10 mouse cellular contexts compared by ENCODE assay signal in the genomic region with DNA sequence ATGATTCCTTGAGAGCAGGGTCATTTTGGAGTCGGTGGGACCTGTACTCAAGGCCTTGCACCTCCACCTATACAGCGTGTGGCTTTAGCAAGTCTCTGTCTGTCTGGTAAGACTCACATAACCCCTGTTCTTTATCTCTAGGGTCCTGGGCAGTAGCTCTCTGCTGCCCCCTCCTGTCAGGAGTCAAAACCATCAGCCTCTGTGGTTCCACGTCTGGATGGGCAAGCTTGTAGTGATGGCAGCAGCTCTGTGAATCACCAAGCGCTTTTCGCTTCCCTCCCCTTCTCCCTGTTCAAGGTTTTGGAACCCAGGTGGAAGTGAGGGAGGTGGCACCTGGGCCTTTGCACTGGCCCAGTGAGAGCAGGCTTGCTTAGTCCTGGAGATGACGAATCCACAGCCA. TPM values are rescaled to one million over a fixed set of nuclear protein-coding genes. Genes with fewer than 3 reads are reported as not detected.
DNase-seq lines count a peak whose midpoint lies in the region; ATAC-seq and TF ChIP-seq lines count a peak whose summit lies in the region.
"Had no signal": no experiment of that assay in that cellular context is flagged by ENCODE, and none has a peak within 500 bp of the region (broad histone marks: within the 10 kb centered on the region; RNA-seq: fewer than 3 reads in every experiment).

No protein-coding gene starts in this region.

- no peak overlapping the region for H3K4me3 ChIP-seq in forebrain, postnatal 0 days (ENCODE audit: low read depth, low read length)
- H3K4me3 ChIP-seq in intestine, embryonic 15.5 days (replicated peaks) = no peak overlapping the region
- H3K4me3 ChIP-seq in limb, embryonic 10.5 days = no peak overlapping the region
- H3K4me3 ChIP-seq in midbrain, postnatal 0 days (ENCODE audit: low read depth, low read length) = no peak overlapping the region
- H3K4me3 ChIP-seq: heart, embryonic 13.5 days; stomach, embryonic 15.5 days had no signal

- H3K27ac ChIP-seq in forebrain, postnatal 0 days (ENCODE audit: low read depth, low read length) = no peak overlapping the region
- H3K27ac ChIP-seq in intestine, embryonic 15.5 days = no peak overlapping the region
- no peak overlapping the region for H3K27ac ChIP-seq in limb, embryonic 10.5 days
- H3K27ac ChIP-seq in midbrain, postnatal 0 days (ENCODE audit: low read depth, low read length) = no peak overlapping the region
- H3K27ac ChIP-seq: heart, embryonic 13.5 days; stomach, embryonic 15.5 days had no signal

- no peak overlapping the region for H3K4me2 ChIP-seq in forebrain, postnatal 0 days (ENCODE audit: low read depth)
- H3K4me2 ChIP-seq in intestine, embryonic 15.5 days (replicated peaks) = no peak overlapping the region
- no peak overlapping the region for H3K4me2 ChIP-seq in midbrain, postnatal 0 days (ENCODE audit: low read depth, low read length, poor library complexity, severe bottlenecking)
- H3K4me2 ChIP-seq: heart, embryonic 13.5 days; stomach, embryonic 15.5 days had no signal

- no peaks in the 10 kb centered on the region for H3K4me1 ChIP-seq in forebrain, postnatal 0 days (ENCODE audit: insufficient read depth)
- no peaks in the 10 kb centered on the region for H3K4me1 ChIP-seq in intestine, embryonic 15.5 days (replicated peaks)
- H3K4me1 ChIP-seq in limb, embryonic 10.5 days = peaks cover 5% of the 10 kb centered on the region; the same call in 1 of the 2 replicates
- no peaks in the 10 kb centered on the region for H3K4me1 ChIP-seq in midbrain, postnatal 0 days (ENCODE audit: insufficient read depth, low read length)
- H3K4me1 ChIP-seq: heart, embryonic 13.5 days; stomach, embryonic 15.5 days had no signal

- no peak for TF ChIP-seq POLR2A in brain, embryonic 14.5 days (IDR thresholded peaks at IDR 0.05; ENCODE audit: borderline replicate concordance, extremely low read depth, insufficient read depth, insufficient read length, poor library complexity, severe bottlenecking)

- H3K9ac ChIP-seq in forebrain, postnatal 0 days = no peak overlapping the region
- no peak overlapping the region for H3K9ac ChIP-seq in intestine, embryonic 15.5 days
- no peak overlapping the region for H3K9ac ChIP-seq in midbrain, postnatal 0 days (replicated peaks; ENCODE audit: low read length, poor library complexity, severe bottlenecking)
- H3K9ac ChIP-seq: heart, embryonic 13.5 days; stomach, embryonic 15.5 days had no signal

- H3K9me3 ChIP-seq in forebrain, postnatal 0 days (ENCODE audit: low read length) = no peaks in the 10 kb centered on the region
- no peaks in the 10 kb centered on the region for H3K9me3 ChIP-seq in intestine, embryonic 15.5 days
- H3K9me3 ChIP-seq in limb, embryonic 10.5 days (replicated peaks) = no peaks in the 10 kb centered on the region
- H3K9me3 ChIP-seq in midbrain, postnatal 0 days (ENCODE audit: low read length) = no peaks in the 10 kb centered on the region
- H3K9me3 ChIP-seq: heart, embryonic 13.5 days; stomach, embryonic 15.5 days had no signal

- peak; percentile 79 for TF ChIP-seq CTCF in brain, embryonic 14.5 days (IDR thresholded peaks at IDR 0.05; ENCODE audit: borderline replicate concordance, extremely low read depth, insufficient read depth, insufficient read length)
- TF ChIP-seq CTCF in forebrain, postnatal 0 days (IDR thresholded peaks at IDR 0.05; ENCODE audit: low read depth) = peak; percentile 73
- TF ChIP-seq CTCF in midbrain, postnatal 0 days (IDR thresholded peaks at IDR 0.05) = peak; percentile 73

- no peak for ATAC-seq in forebrain, postnatal 0 days
- ATAC-seq in intestine, embryonic 15.5 days = peak; percentile 48
- no peak for ATAC-seq in midbrain, postnatal 0 days (ENCODE audit: low FRiP score)

- 32% methylated on average over 6 of the region's 6 CpGs for WGBS in forebrain, postnatal 0 days
- WGBS in intestine, embryonic 15.5 days = 33% methylated on average over 6 of the region's 6 CpGs
- WGBS in limb, embryonic 10.5 days = 29% methylated on average over 6 of the region's 6 CpGs
- 36% methylated on average over 6 of the region's 6 CpGs for WGBS in midbrain, postnatal 0 days

- H3K36me3 ChIP-seq in forebrain, postnatal 0 days (ENCODE audit: insufficient read depth) = no peaks in the 10 kb centered on the region
- no peaks in the 10 kb centered on the region for H3K36me3 ChIP-seq in intestine, embryonic 15.5 days
- no peaks in the 10 kb centered on the region for H3K36me3 ChIP-seq in limb, embryonic 10.5 days
- H3K36me3 ChIP-seq in midbrain, postnatal 0 days (ENCODE audit: insufficient read depth, low read length) = no peaks in the 10 kb centered on the region
- H3K36me3 ChIP-seq: heart, embryonic 13.5 days; stomach, embryonic 15.5 days had no signal

- H3K27me3 ChIP-seq in forebrain, postnatal 0 days (ENCODE audit: insufficient read depth, low read length) = no peaks in the 10 kb centered on the region
- no peaks in the 10 kb centered on the region; the same call in 1 of the 2 replicates for H3K27me3 ChIP-seq in intestine, embryonic 15.5 days (replicated peaks)
- H3K27me3 ChIP-seq in limb, embryonic 10.5 days (ENCODE audit: low read depth, poor library complexity, severe bottlenecking) = peaks cover 55% of the 10 kb centered on the region
- H3K27me3 ChIP-seq in midbrain, postnatal 0 days (ENCODE audit: insufficient read depth, low read length) = no peaks in the 10 kb centered on the region

- peak; percentile 39 for DNase-seq in urinary bladder, adult 2 months (ENCODE audit: low spot score)
- DNase-seq in urinary bladder, postnatal 10 days (ENCODE audit: low spot score) = no peak
- DNase-seq in brain, embryonic 14.5 days (ENCODE audit: low read depth) = peak; percentile 71
- peak; percentile 52 for DNase-seq in forebrain, postnatal 0 days
- peak; percentile 77 for DNase-seq in limb, embryonic 10.5 days (ENCODE audit: low spot score)
- peak; percentile 26 for DNase-seq in midbrain, postnatal 0 days (ENCODE audit: low spot score)
- DNase-seq in thymus, postnatal 14 days = peak; percentile 81

RNA-seq across cellular contexts. Expression of a gene that starts 4.5 kb away (rescaled TPM):
- polyA plus RNA-seq in urinary bladder, adult 2 months (2012; rRNA removed) = 18.0 and 30.2 TPM in 2 replicates
- polyA plus RNA-seq in brain, embryonic 14.5 days (2012; rRNA removed) = 0.23 TPM in 2 replicates
- 0.31 TPM in 1 of 2 replicates, not detected in the other for total RNA-seq in forebrain, postnatal 0 days (2014; rRNA removed)
- 0.21 TPM in 1 of 2 replicates, not detected in the other for polyA plus RNA-seq in forebrain, postnatal 0 days (2015; fragmentation: Nextera tagmentation; extraction: Ambion mirVana)
- 0.16 TPM in 1 of 2 replicates, not detected in the other for polyA plus RNA-seq in intestine, embryonic 15.5 days (2015; fragmentation: Nextera tagmentation; extraction: Ambion mirVana)
- not detected in 2 replicates for polyA plus RNA-seq in limb, embryonic 10.5 days (2016; fragmentation: Nextera tagmentation; extraction: Ambion mirVana)
- total RNA-seq in midbrain, postnatal 0 days (2014; rRNA removed) = 0.14 and 0.44 TPM in 2 replicates
- polyA plus RNA-seq in midbrain, postnatal 0 days (2015; fragmentation: Nextera tagmentation; extraction: Ambion mirVana) = 0.23 and 0.33 TPM in 2 replicates
- polyA plus RNA-seq: heart, embryonic 13.5 days; stomach, embryonic 15.5 days had no signal

RNA-seq across cellular contexts. Expression of a gene that starts 12.7 kb away (rescaled TPM):
- polyA plus RNA-seq in urinary bladder, adult 2 months (2012; rRNA removed) = 4.3 TPM in 2 replicates
- 4.8 and 5.4 TPM in 2 replicates for polyA plus RNA-seq in brain, embryonic 14.5 days (2012; rRNA removed)
- 5.7 and 6.4 TPM in 2 replicates for total RNA-seq in forebrain, postnatal 0 days (2014; rRNA removed)
- 1.4 and 2.0 TPM in 2 replicates for polyA plus RNA-seq in forebrain, postnatal 0 days (2015; fragmentation: Nextera tagmentation; extraction: Ambion mirVana)
- polyA plus RNA-seq in intestine, embryonic 15.5 days (2015; fragmentation: Nextera tagmentation; extraction: Ambion mirVana) = 2.9 and 3.0 TPM in 2 replicates
- polyA plus RNA-seq in limb, embryonic 10.5 days (2016; fragmentation: Nextera tagmentation; extraction: Ambion mirVana) = 7.2 and 8.5 TPM in 2 replicates
- total RNA-seq in midbrain, postnatal 0 days (2014; rRNA removed) = 5.5 and 5.6 TPM in 2 replicates
- 1.5 and 1.7 TPM in 2 replicates for polyA plus RNA-seq in midbrain, postnatal 0 days (2015; fragmentation: Nextera tagmentation; extraction: Ambion mirVana)

RNA-seq across cellular contexts. Expression of a gene that starts 14.7 kb away (rescaled TPM):
- polyA plus RNA-seq in urinary bladder, adult 2 months (2012; rRNA removed) = 7.1 and 7.9 TPM in 2 replicates
- polyA plus RNA-seq in brain, embryonic 14.5 days (2012; rRNA removed) = 11.1 and 13.3 TPM in 2 replicates
- total RNA-seq in forebrain, postnatal 0 days (2014; rRNA removed) = 1.3 and 2.1 TPM in 2 replicates
- polyA plus RNA-seq in forebrain, postnatal 0 days (2015; fragmentation: Nextera tagmentation; extraction: Ambion mirVana) = 16.9 and 17.3 TPM in 2 replicates
- 9.6 and 12.6 TPM in 2 replicates for polyA plus RNA-seq in intestine, embryonic 15.5 days (2015; fragmentation: Nextera tagmentation; extraction: Ambion mirVana)
- polyA plus RNA-seq in limb, embryonic 10.5 days (2016; fragmentation: Nextera tagmentation; extraction: Ambion mirVana) = 6.6 and 11.3 TPM in 2 replicates
- total RNA-seq in midbrain, postnatal 0 days (2014; rRNA removed) = 3.4 and 3.6 TPM in 2 replicates
- 11.9 and 12.3 TPM in 2 replicates for polyA plus RNA-seq in midbrain, postnatal 0 days (2015; fragmentation: Nextera tagmentation; extraction: Ambion mirVana)

RNA-seq across cellular contexts. Expression of a gene that starts 14.7 kb away (rescaled TPM):
- 0.15 and 0.29 TPM in 2 replicates for polyA plus RNA-seq in urinary bladder, adult 2 months (2012; rRNA removed)
- polyA plus RNA-seq in brain, embryonic 14.5 days (2012; rRNA removed) = 0.23 and 0.33 TPM in 2 replicates
- total RNA-seq in forebrain, postnatal 0 days (2014; rRNA removed) = 0.46 and 0.86 TPM in 2 replicates
- polyA plus RNA-seq in forebrain, postnatal 0 days (2015; fragmentation: Nextera tagmentation; extraction: Ambion mirVana) = 0.29 and 0.81 TPM in 2 replicates
- polyA plus RNA-seq in intestine, embryonic 15.5 days (2015; fragmentation: Nextera tagmentation; extraction: Ambion mirVana) = 0.20 and 0.30 TPM in 2 replicates
- polyA plus RNA-seq in limb, embryonic 10.5 days (2016; fragmentation: Nextera tagmentation; extraction: Ambion mirVana) = 0.19 and 0.35 TPM in 2 replicates
- total RNA-seq in midbrain, postnatal 0 days (2014; rRNA removed) = 0.19 and 0.27 TPM in 2 replicates
- 0.32 TPM in 1 of 2 replicates, not detected in the other for polyA plus RNA-seq in midbrain, postnatal 0 days (2015; fragmentation: Nextera tagmentation; extraction: Ambion mirVana)

Comparison
In these comparisons a context has a peak if more than half of its experiments do, and no peak if none do; other contexts are left out.
1. RNA of a gene that starts 4.5 kb away (polyA plus RNA-seq): 18.0 to 30.2 TPM in urinary bladder, adult 2 months; 0.23 to 0.33 TPM in midbrain, postnatal 0 days, 0.23 TPM in brain, embryonic 14.5 days, 0.16 TPM in intestine, embryonic 15.5 days, 0.21 TPM in forebrain, postnatal 0 days and not detected in limb, embryonic 10.5 days; every median in the first group is over 10 times any median in the second.
2. Peak in every context shown above with its lines, with median percentiles within 50 percentile points of each other: CTCF ChIP-seq.